Mouse (Mus musculus): ENCODE measurements at regions not wholly inside any gene's neighbourhood (a gene's known extent, or its start where the extent isn't known, plus 50 kb on each side); places are given as distances from the start of the nearest gene placed in this dataset.

DNA sequence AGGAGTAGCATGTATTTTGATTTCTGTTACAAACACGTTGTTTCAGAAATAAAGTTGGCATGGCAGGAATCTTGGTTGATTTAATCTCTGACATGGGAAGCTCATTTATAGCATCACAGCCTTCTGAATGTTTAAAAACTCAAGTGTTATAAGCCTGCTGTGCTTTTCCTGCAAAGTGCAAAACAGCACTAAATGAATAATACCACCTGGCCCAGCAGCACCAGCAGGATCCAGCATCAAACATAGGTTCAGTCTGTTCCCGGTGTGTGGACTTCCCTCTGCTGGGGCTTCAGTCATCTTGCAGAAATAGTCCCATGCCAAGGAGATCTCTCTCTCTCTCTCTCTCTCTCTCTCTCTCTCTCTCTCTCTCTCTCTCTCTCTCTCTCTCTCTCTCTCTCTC, 154.7 kb upstream of the Tox3 start:
- no peaks in the 10 kb centered on the region for H3K9me3 ChIP-seq (replicated peaks; ENCODE audit: insufficient read depth, low read length)
- H3K4me1 ChIP-seq (ENCODE audit: control insufficient read depth in 1 of 2, insufficient read depth in 2 of 2, low read length in 2 of 2) = no peaks in the 10 kb centered on the region
- H3K36me3 ChIP-seq (ENCODE audit: control insufficient read depth in 1 of 2, insufficient read depth in 2 of 2, low read length in 2 of 2) = no peaks in the 10 kb centered on the region
- no peak overlapping the region for H3K9ac ChIP-seq (ENCODE audit: control insufficient read depth, low read depth, low read length, poor library complexity, severe bottlenecking)
- no peaks in the 10 kb centered on the region for H3K27me3 ChIP-seq (ENCODE audit: control insufficient read depth in 1 of 2, insufficient read depth in 2 of 2, low read length in 2 of 2)
- H3K79me2 ChIP-seq (ENCODE audit: control insufficient read depth, insufficient read depth, low read length, poor library complexity) = no peaks in the 10 kb centered on the region
- no peak overlapping the region for H3K27ac ChIP-seq (ENCODE audit: control insufficient read depth, low read depth, low read length)
- no peak overlapping the region for H3K4me3 ChIP-seq (ENCODE audit: control insufficient read depth in 1 of 2, insufficient read depth in 1 of 2, low read depth in 2 of 2, low read length in 2 of 2)
- DNase-seq (ENCODE audit: low read depth, low spot score) = no peak
- no peak for TF ChIP-seq ZMIZ1 (IDR thresholded peaks at IDR 0.05; ENCODE audit: low read depth, low read length)
- TF ChIP-seq TBP (IDR thresholded peaks at IDR 0.05; ENCODE audit: low read depth, low read length) = no peak
- TF ChIP-seq SIN3A (IDR thresholded peaks at IDR 0.05; ENCODE audit: low read length) = no peak
- no peak for TF ChIP-seq MEF2A (IDR thresholded peaks at IDR 0.05; ENCODE audit: extremely low read depth, insufficient replicate concordance, low read depth, low read length, poor library complexity, severe bottlenecking)
- no peak for TF ChIP-seq USF2 (IDR thresholded peaks at IDR 0.05; ENCODE audit: borderline replicate concordance in 1 of 2, insufficient read depth in 1 of 2, low read depth in 1 of 2, low read length in 2 of 2)
- no peak for TF ChIP-seq CHD2 (IDR thresholded peaks at IDR 0.05; ENCODE audit: low read length)
- no peak for TF ChIP-seq ZNF384 (IDR thresholded peaks at IDR 0.05; ENCODE audit: low read depth, low read length)
- no peak for TF ChIP-seq POLR2AphosphoS5 (IDR thresholded peaks at IDR 0.05; ENCODE audit: borderline replicate concordance, low read depth, low read length)
- no peak for TF ChIP-seq MYB (IDR thresholded peaks at IDR 0.05; ENCODE audit: low read depth, low read length)
- no peak for TF ChIP-seq UBTF (IDR thresholded peaks at IDR 0.05; ENCODE audit: borderline replicate concordance, insufficient read depth, low read depth, low read length)
- no peak for TF ChIP-seq EP300 (IDR thresholded peaks at IDR 0.05; ENCODE audit: low read depth in 1 of 2, low read length in 2 of 2)

DNA sequence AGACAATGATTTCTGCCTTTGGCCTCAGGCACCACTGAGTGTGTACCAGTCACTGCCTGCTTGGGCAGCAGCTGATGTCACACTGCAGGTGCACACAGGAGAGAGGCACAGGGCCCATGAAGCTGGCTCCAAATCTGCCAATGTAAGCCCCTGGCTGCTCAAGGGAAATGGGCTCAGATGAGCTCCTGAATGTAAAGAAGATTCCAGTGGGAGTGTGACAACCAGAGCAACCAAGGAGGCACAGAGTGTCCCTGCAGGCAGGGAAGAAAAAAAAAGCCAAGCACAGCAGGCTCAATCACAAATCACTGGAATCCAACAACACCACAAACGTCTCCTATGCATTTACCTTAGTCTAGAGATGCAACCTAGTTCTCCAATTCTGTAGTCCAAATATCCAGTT, 151.2 kb upstream of the Tox3 start:
- no peak for TF ChIP-seq POLR2AphosphoS5 (IDR thresholded peaks at IDR 0.05; ENCODE audit: borderline replicate concordance, low read depth, low read length)
- TF ChIP-seq HCFC1 (IDR thresholded peaks at IDR 0.05; ENCODE audit: low read depth, low read length) = no peak
- no peak for TF ChIP-seq MAX (IDR thresholded peaks at IDR 0.05; ENCODE audit: low read length)
- TF ChIP-seq MYB (IDR thresholded peaks at IDR 0.05; ENCODE audit: low read depth, low read length) = no peak
- no peak for TF ChIP-seq BHLHE40 (IDR thresholded peaks at IDR 0.05; ENCODE audit: borderline replicate concordance, low read depth, low read length)
- TF ChIP-seq CHD2 (IDR thresholded peaks at IDR 0.05; ENCODE audit: low read length) = no peak
- no peak for TF ChIP-seq ZKSCAN1 (IDR thresholded peaks at IDR 0.05; ENCODE audit: low read depth, low read length)
- no peak for TF ChIP-seq MEF2A (IDR thresholded peaks at IDR 0.05; ENCODE audit: extremely low read depth, insufficient replicate concordance, low read depth, low read length, poor library complexity, severe bottlenecking)
- DNase-seq (ENCODE audit: low read depth, low spot score) = no peak

More for the DNA sequence above, 151.2 kb upstream of the Tox3 start:
- Histone ChIP-seq H3K4me1 (ENCODE audit: control insufficient read depth in 1 of 2, insufficient read depth in 2 of 2, low read length in 2 of 2) (no peaks in the 10 kb centered on the region), H3K27ac (ENCODE audit: control insufficient read depth, low read depth, low read length) (no peak overlapping the region), H3K4me3 (ENCODE audit: control insufficient read depth in 1 of 2, insufficient read depth in 1 of 2, low read depth in 2 of 2, low read length in 2 of 2) (no peak overlapping the region), H3K9ac (ENCODE audit: control insufficient read depth, low read depth, low read length, poor library complexity, severe bottlenecking) (no peak overlapping the region), H3K27me3 (ENCODE audit: control insufficient read depth in 1 of 2, insufficient read depth in 2 of 2, low read length in 2 of 2) (no peaks in the 10 kb centered on the region), H3K36me3 (ENCODE audit: control insufficient read depth in 1 of 2, insufficient read depth in 2 of 2, low read length in 2 of 2) (no peaks in the 10 kb centered on the region), H3K9me3 (replicated peaks; ENCODE audit: insufficient read depth, low read length) (no peaks in the 10 kb centered on the region), H3K79me2 (ENCODE audit: control insufficient read depth, insufficient read depth, low read length, poor library complexity) (no peaks in the 10 kb centered on the region)
